Mouse (Mus musculus) limb, embryonic 12.5 days (tissue): ENCODE data around the gene Kptn. TPM values are rescaled to one million over a fixed set of nuclear protein-coding genes. Genes with fewer than 3 reads are reported as not detected.
A peak's percentile ranks its signal among the peaks of the same experiment; 100 is the strongest.

Experiments used
- ATAC-seq: fragments of 200-750 bp; cut with Nextera tagmentation; 2 replicates; pipeline ENCODE4 v1.8.0; 2017; ENCODE audit warnings: low read depth, moderate TSS enrichment; ENCODE audit not compliant: insufficient number of reproducible peaks, insufficient read depth, low FRiP score, low TSS enrichment
- H3K27ac ChIP-seq: fragments of 300-500 bp; sonication (generic); 2 replicates; pipeline ENCODE4 v1.5.1; 2016; ENCODE audit warnings: mild to moderate bottlenecking, moderate library complexity
- H3K27me3 ChIP-seq: fragments of 300-500 bp; sonication (generic); 2 replicates; pipeline ENCODE4 v1.6.1; 2016; ENCODE audit warnings: mild to moderate bottlenecking, moderate library complexity
- H3K36me3 ChIP-seq: fragments of 300-500 bp; sonication (generic); 2 replicates; pipeline ENCODE4 v1.6.1; 2016; ENCODE audit warnings: mild to moderate bottlenecking, moderate library complexity
- H3K4me1 ChIP-seq: fragments of 300-500 bp; sonication (generic); replicated peaks from 2 replicates; pipeline ENCODE4 v1.6.1; 2016
- H3K4me2 ChIP-seq: fragments of 300-500 bp; sonication (generic); 2 replicates; pipeline ENCODE4 v1.6.1; 2016; ENCODE audit warnings: mild to moderate bottlenecking, moderate library complexity
- H3K4me3 ChIP-seq: fragments of 300-500 bp; sonication (generic); replicated peaks from 2 replicates; pipeline ENCODE4 v1.5.1; 2016; ENCODE audit warnings: mild to moderate bottlenecking
- H3K9ac ChIP-seq: fragments of 300-500 bp; sonication (generic); replicated peaks from 2 replicates; pipeline ENCODE4 v1.6.1; 2016; ENCODE audit warnings: mild to moderate bottlenecking, moderate library complexity
- H3K9me3 ChIP-seq: fragments of 300-500 bp; sonication (generic); 2 replicates; pipeline ENCODE4 v1.6.1; 2016; ENCODE audit warnings: mild to moderate bottlenecking, moderate library complexity
- WGBS: fragments of 180-500 bp; shearing (Covaris S2); methylation state at CpG from one replicate; pipeline ENCODE4 v1.1.7; 2016; 5-methylcytosine and 5-hydroxymethylcytosine counted together
- polyA plus RNA-seq: library from polyadenylated mRNA; unstranded; fragments of >200 nt; fragmentation: Nextera tagmentation; extraction: Ambion mirVana; gene quantifications from 2 replicates; pipeline ENCODE4 v1.2.1, GENCODE M21; 2016

The Kptn gene
- polyA plus RNA-seq, 1 experiment from 2014 or later: 33.3 TPM

- no peak overlapping the region for H3K27ac ChIP-seq
- 18% methylated on average over 1 of the region's 1 CpGs for WGBS
Measured at GRCm38 (mm10) chr7:16172586-16173140, 53.0 kb downstream of the Kptn start.

GRCm38 (mm10) chr7:16173146-16173545 is 53.5 kb downstream of the Kptn start:
- Histone ChIP-seq H3K4me3 (no peak overlapping the region), H3K27me3 (peaks cover 81% of the 10 kb centered on the region)

More at GRCm38 (mm10) chr7:16172586-16173140, 53.0 kb downstream of the Kptn start:
- no peak for ATAC-seq
- Histone ChIP-seq H3K4me1 (peaks cover 18% of the 10 kb centered on the region), H3K9me3 (peaks cover 5% of the 10 kb centered on the region; the same call in 1 of the 2 replicates), H3K4me2 (no peak overlapping the region), H3K9ac (no peak overlapping the region), H3K4me3 (no peak overlapping the region), H3K36me3 (no peaks in the 10 kb centered on the region), H3K27me3 (peaks cover 78% of the 10 kb centered on the region)

GRCm38 (mm10) chr7:16174597-16175541 is 55.2 kb downstream of the Kptn start, which contains the start of gene Meis3:
TSS of gene Meis3 (plus strand) at chr7:16175090.
- Histone ChIP-seq H3K9me3 (no peaks in the 10 kb centered on the region), H3K4me2 (peak within 1 kb of the TSS; percentile 77), H3K4me1 (peaks cover 18% of the 10 kb centered on the region), H3K27me3 (peaks cover 75% of the 10 kb centered on the region), H3K9ac (peak within 1 kb of the TSS; percentile 61), H3K4me3 (peak within 1 kb of the TSS; percentile 49), H3K27ac (no peak within 1 kb of the TSS), H3K36me3 (no peaks in the 10 kb centered on the region)
- under 1% methylated on average over 42 of the region's 42 CpGs for WGBS
- peak; percentile 54; the same call in 1 of the 2 replicates for ATAC-seq

More at GRCm38 (mm10) chr7:16173146-16173545, 53.5 kb downstream of the Kptn start:
- WGBS: 0% methylated on average over 5 of the region's 5 CpGs
- no peak overlapping the region for H3K4me2 ChIP-seq
- H3K36me3 ChIP-seq: no peaks in the 10 kb centered on the region
- no peak overlapping the region for H3K27ac ChIP-seq
- H3K9me3 ChIP-seq: no peaks in the 10 kb centered on the region; the same call in 1 of the 2 replicates
- H3K9ac ChIP-seq: no peak overlapping the region
- no peak for ATAC-seq
- peaks cover 18% of the 10 kb centered on the region for H3K4me1 ChIP-seq

GRCm38 (mm10) chr7:16175542-16175931 is 55.8 kb downstream of the Kptn start:
- H3K36me3 ChIP-seq: no peaks in the 10 kb centered on the region
- WGBS: 0% methylated on average over 10 of the region's 10 CpGs
- peaks cover 18% of the 10 kb centered on the region for H3K4me1 ChIP-seq
- peak overlapping the region; percentile 77 for H3K4me2 ChIP-seq
- peak overlapping the region; percentile 61 for H3K9ac ChIP-seq
- H3K4me3 ChIP-seq: peak overlapping the region; percentile 49
- H3K27me3 ChIP-seq: peaks cover 73% of the 10 kb centered on the region
- no peak for ATAC-seq
- H3K9me3 ChIP-seq: no peaks in the 10 kb centered on the region
- H3K27ac ChIP-seq: no peak overlapping the region

Other genes with a start within 250 kb of the Kptn start
- gene Crx, start 239.9 kb upstream of the Kptn start, polyA plus RNA-seq: not detected in 2 replicates
- not detected in 2 replicates for gene Crxos, start 237.3 kb upstream of the Kptn start, polyA plus RNA-seq
- gene Selenow, start 197.5 kb upstream of the Kptn start, polyA plus RNA-seq: 912 and 933 TPM in 2 replicates
- 187 and 192 TPM in 2 replicates for gene Nop53, start 173.8 kb upstream of the Kptn start, polyA plus RNA-seq
- gene Ehd2, start 152.3 kb upstream of the Kptn start, polyA plus RNA-seq: 10.0 and 12.4 TPM in 2 replicates
- gene Bicra, start 72.0 kb upstream of the Kptn start, polyA plus RNA-seq: 9.0 and 9.4 TPM in 2 replicates
- 0.08 TPM in 1 of 2 replicates, not detected in the other for gene Zfp541, start 58.1 kb upstream of the Kptn start, polyA plus RNA-seq
- 181 and 202 TPM in 2 replicates for gene Napa, start 21.4 kb upstream of the Kptn start, polyA plus RNA-seq
- gene Slc8a2, start 9.9 kb downstream of the Kptn start, polyA plus RNA-seq: 0.18 and 0.20 TPM in 2 replicates
- gene Meis3, start 55.2 kb downstream of the Kptn start, polyA plus RNA-seq: 7.7 and 9.4 TPM in 2 replicates
- gene Dhx34, start 102.1 kb downstream of the Kptn start, polyA plus RNA-seq: 14.7 and 17.4 TPM in 2 replicates
- 0.10 TPM in 1 of 2 replicates, not detected in the other for gene C5ar2, start 124.3 kb downstream of the Kptn start, polyA plus RNA-seq
- 0.45 and 0.91 TPM in 2 replicates for gene C5ar1, start 139.6 kb downstream of the Kptn start, polyA plus RNA-seq
- gene Inafm1, start 153.7 kb downstream of the Kptn start, polyA plus RNA-seq: 13.9 and 17.6 TPM in 2 replicates
- 43.1 and 44.7 TPM in 2 replicates for gene Ccdc9, start 166.9 kb downstream of the Kptn start, polyA plus RNA-seq
- 8.2 and 9.3 TPM in 2 replicates for gene Bbc3, start 188.5 kb downstream of the Kptn start, polyA plus RNA-seq